Mouse (Mus musculus) macrophage (primary cell): ENCODE data around the gene Wtap. TPM values are rescaled to one million over a fixed set of nuclear protein-coding genes. Genes with fewer than 3 reads are reported as not detected.
"Not testable (repeated sequence)": the region's sequence is repeated elsewhere in the genome, so short reads cannot be mapped to it uniquely, and the experiment has no call there.

Source experiments
- H3K27ac ChIP-seq: fragments of 350-480 bp; formaldehyde crosslinking; 2 replicates; pipeline ENCODE4 v1.9.0; 2021
- H3K36me3 ChIP-seq: fragments of 350-480 bp; formaldehyde crosslinking; 2 replicates; pipeline ENCODE4 v1.9.0; 2021; ENCODE audit errors: inconsistent target
- H3K4me3 ChIP-seq: fragments of 350-480 bp; formaldehyde crosslinking; 2 replicates; pipeline ENCODE4 v1.9.0; 2021; ENCODE audit errors: inconsistent target
- H3K79me2 ChIP-seq: fragments of 350-480 bp; formaldehyde crosslinking; 2 replicates; pipeline ENCODE4 v1.9.0; 2021; ENCODE audit errors: inconsistent target
- WGBS: methylation state at CpG from one replicate; pipeline ENCODE4 v1.1.7; 2026; ENCODE audit warnings: inconsistent platforms; ENCODE audit not compliant: missing documents; 5-methylcytosine and 5-hydroxymethylcytosine counted together
- polyA plus RNA-seq: library from polyadenylated mRNA; stranded (reverse); fragments of 250-400 nt; gene quantifications from 3 replicates; pipeline ENCODE4 v1.2.4, GENCODE M21; 2018; ENCODE audit warnings: inconsistent platforms

The Wtap gene
- polyA plus RNA-seq, 1 experiment from 2014 or later = 118 TPM

DNA sequence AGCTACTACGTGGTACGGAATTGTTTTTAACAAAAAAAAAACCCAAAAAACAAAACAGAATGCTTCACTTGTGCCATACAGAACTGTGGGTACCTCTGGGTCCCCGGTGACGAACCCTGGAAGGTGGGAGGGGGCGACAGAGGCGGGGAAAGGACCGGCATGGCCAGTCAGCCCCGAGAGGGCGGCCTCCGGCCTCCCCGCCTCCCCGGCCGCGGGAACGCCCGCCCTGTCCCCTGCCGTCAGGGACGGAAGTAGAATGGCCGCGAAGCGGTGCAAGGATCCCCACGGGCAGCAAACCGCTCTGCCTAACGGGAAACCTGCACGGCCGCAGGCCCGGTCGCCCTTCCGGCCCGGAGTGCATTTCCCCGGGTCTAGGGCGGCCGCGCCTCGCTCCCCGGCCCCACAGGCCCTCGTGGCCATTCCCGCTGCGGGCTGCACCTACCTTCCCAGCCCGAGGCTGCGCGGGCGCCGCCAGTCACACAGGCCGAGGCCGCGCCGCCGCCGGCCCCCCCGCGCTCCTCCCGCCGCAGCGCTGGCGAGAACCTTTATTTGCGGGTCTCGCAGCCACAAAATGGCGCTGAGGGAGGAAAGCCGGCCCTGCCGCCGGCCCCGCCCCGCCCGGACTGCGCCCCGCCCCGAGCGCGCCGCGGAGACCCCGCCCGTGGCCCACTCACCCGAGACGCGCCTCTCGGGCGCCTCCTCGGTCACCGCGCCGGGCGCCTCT lies 2.2 kb downstream of the Wtap start:
- Histone ChIP-seq H3K79me2 (peaks cover 41% of the 10 kb centered on the region), H3K27ac (peak overlapping the region; percentile 87), H3K36me3 (no peaks in the 10 kb centered on the region), H3K4me3 (peak overlapping the region; percentile 77)
- under 1% methylated on average over 57 of the region's 84 CpGs for WGBS

- peak overlapping the region; percentile 87 for H3K27ac ChIP-seq
- under 1% methylated on average over 12 of the region's 12 CpGs for WGBS
- no peaks in the 10 kb centered on the region for H3K36me3 ChIP-seq
- peak overlapping the region; percentile 77 for H3K4me3 ChIP-seq
- peaks cover 47% of the 10 kb centered on the region for H3K79me2 ChIP-seq
Observed at GRCm38 (mm10) chr17:12991194-12991634, 2.8 kb downstream of the Wtap start.

DNA sequence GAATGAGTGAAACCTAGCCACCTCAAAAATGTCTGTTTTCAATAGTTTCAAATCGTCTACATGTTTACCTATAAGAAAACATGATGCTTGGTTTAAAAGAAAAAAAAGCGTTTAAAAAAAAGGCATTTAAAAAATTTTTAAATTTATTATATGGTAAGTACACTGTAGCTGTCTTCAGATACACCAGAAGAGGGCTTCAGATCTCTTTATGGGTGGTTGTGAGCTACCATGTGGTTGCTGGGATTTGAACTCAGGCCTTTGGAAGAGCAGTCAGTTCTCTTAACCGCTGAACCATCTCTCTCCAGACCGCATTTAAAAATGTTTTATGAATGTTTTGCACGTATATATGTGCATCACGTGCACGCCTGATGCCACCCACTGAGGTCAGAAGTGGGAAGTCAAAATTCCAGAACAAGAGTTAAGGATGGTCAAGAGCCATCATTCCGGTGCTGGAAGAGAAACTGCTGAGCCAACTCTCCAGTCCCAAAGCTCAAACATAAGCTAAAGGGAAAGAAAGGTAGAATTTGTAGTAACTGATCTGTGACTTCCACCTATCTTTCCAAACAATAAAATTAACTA lies 3.3 kb downstream of the Wtap start:
- H3K27ac ChIP-seq = peak overlapping the region; percentile 87
- H3K79me2 ChIP-seq = peaks cover 52% of the 10 kb centered on the region
- WGBS = 18% methylated on average over 8 of the region's 8 CpGs
- peak overlapping the region; percentile 77 for H3K4me3 ChIP-seq
- no peaks in the 10 kb centered on the region for H3K36me3 ChIP-seq

- Histone ChIP-seq H3K36me3 (peaks cover 20% of the 10 kb centered on the region; the same call in 1 of the 2 replicates), H3K79me2 (peaks cover 78% of the 10 kb centered on the region)
- not testable (repeated sequence) for H3K27ac ChIP-seq, H3K4me3 ChIP-seq
- 88% methylated on average over 7 of the region's 8 CpGs for WGBS
Observed at GRCm38 (mm10) chr17:12988096-12988495, 5.9 kb downstream of the Wtap start.

DNA sequence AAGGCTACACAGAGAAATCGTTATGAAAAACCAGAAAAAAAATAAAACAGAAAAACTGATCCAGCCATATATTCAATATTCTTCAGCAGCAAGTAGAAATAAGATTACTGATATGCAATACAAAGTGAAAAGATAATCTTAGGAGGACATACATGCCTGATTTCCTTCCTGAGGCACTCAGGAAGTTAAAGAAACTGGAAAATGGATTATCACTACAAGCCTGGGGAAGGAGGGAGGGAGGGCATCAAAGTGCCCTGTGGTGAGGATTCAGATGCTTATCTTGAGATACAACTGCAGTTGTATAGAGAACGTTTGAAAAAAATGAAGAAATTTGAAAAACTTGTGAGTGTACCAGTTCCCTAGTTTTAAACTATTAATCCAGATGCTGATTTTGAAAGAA lies 10.0 kb downstream of the Wtap start:
- H3K27ac ChIP-seq = no peak overlapping the region
- peaks cover 100% of the 10 kb centered on the region for H3K79me2 ChIP-seq
- WGBS = 33% methylated on average over 2 of the region's 2 CpGs
- peaks cover 52% of the 10 kb centered on the region; the same call in 1 of the 2 replicates for H3K36me3 ChIP-seq
- no peak overlapping the region for H3K4me3 ChIP-seq

DNA sequence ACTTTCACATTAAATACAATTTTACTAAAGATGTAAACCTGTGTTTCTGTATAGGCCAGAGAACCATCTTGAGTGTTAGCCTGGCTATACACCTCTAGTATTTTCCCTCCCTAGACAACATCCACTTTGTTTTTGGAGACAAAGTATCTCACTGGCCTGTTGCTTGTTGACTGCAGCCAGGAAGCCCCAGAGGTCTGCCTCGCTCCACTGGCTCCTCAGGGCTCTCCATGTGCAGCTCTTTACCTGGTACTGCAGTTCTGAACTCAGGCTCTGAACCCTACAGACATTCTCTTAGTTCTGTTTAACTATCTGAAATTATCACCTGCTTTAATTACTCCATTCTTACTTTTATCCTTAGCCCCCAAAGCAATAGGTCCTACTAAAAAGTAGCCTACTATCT lies 15.4 kb downstream of the Wtap start:
- H3K27ac ChIP-seq = no peak overlapping the region
- H3K79me2 ChIP-seq = peaks cover 82% of the 10 kb centered on the region
- H3K36me3 ChIP-seq = peaks cover 67% of the 10 kb centered on the region
- WGBS = 89% methylated on average over 1 of the region's 1 CpGs
- no peak overlapping the region for H3K4me3 ChIP-seq

- H3K4me3 ChIP-seq = no peak overlapping the region
- peaks cover 55% of the 10 kb centered on the region for H3K36me3 ChIP-seq
- H3K27ac ChIP-seq = no peak overlapping the region
- 92% methylated on average over 1 of the region's 2 CpGs for WGBS
- H3K79me2 ChIP-seq = peaks cover 75% of the 10 kb centered on the region
Observed at GRCm38 (mm10) chr17:12973851-12974250, 20.1 kb downstream of the Wtap start.

GRCm38 (mm10) chr17:12967173-12967572 lies 26.8 kb downstream of the Wtap start:
- H3K36me3 ChIP-seq = peaks cover 38% of the 10 kb centered on the region
- WGBS = 90% methylated on average over 2 of the region's 2 CpGs
- H3K27ac ChIP-seq = no peak overlapping the region
- H3K79me2 ChIP-seq = peaks cover 32% of the 10 kb centered on the region; the same call in 1 of the 2 replicates
- H3K4me3 ChIP-seq = no peak overlapping the region

GRCm38 (mm10) chr17:12963476-12963875 lies 30.5 kb downstream of the Wtap start:
- Histone ChIP-seq H3K36me3 (peaks cover 16% of the 10 kb centered on the region; the same call in 1 of the 2 replicates), H3K79me2 (no peaks in the 10 kb centered on the region), H3K4me3 (no peak overlapping the region), H3K27ac (no peak overlapping the region)
- 98% methylated on average over 3 of the region's 3 CpGs for WGBS

- Histone ChIP-seq H3K27ac (peak within 1 kb of the TSS; percentile 50), H3K36me3 (no peaks in the 10 kb centered on the region), H3K79me2 (no peaks in the 10 kb centered on the region), H3K4me3 (peak within 1 kb of the TSS; percentile 45)
- WGBS = 1% methylated on average over 42 of the region's 42 CpGs
Observed at GRCm38 (mm10) chr17:12960331-12960873, 33.6 kb downstream of the Wtap start, which contains the start of gene Acat2. Gene Acat2 (minus strand): TSS chr17:12960747.

DNA sequence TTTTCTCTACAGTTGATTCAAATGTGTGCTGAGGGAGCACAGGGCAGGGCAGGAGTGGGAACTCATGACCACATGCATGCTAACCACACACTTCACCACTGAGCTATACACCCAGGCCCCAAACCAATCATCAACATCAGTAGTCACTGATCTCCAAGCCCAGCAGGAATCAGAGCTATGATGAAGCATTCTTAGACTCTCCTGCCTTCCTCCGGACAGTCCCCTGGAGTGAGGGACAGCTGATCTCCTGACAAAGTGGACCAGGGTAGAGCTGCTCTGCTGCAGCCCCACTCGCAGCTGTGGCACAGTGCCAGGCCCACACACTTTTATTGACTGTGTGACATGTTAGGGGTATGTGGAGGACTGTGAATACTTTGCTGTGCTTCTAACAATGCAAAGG lies 34.6 kb downstream of the Wtap start:
- not testable (repeated sequence) for H3K36me3 ChIP-seq

DNA sequence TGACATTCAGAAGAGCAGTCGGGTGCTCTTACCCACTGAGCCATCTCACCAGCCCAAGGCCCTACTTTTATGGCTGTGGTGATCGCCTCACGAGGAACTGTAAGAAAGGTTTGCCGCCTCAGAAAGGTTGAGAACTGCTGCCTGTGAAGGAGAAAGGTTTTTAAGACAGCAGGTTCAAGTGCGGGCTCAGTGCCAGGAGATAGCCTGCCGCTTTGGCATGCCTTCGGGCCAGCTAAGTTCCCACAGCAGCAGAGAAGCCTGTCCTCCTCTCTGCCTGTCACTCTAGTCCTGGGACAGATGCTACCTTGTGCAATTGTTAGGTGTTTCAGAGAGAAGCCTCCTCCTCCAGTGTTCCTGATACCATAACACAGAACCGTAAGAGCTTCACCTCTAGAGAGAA lies 37.3 kb downstream of the Wtap start:
- no peak overlapping the region for H3K27ac ChIP-seq
- no peaks in the 10 kb centered on the region; the same call in 1 of the 2 replicates for H3K36me3 ChIP-seq
- H3K4me3 ChIP-seq = no peak overlapping the region
- 97% methylated on average over 8 of the region's 8 CpGs for WGBS
- H3K79me2 ChIP-seq = no peaks in the 10 kb centered on the region

More for the DNA sequence above, 34.6 kb downstream of the Wtap start:
- WGBS = no CpG with 5 or more reads among the region's 2 CpGs
- peak overlapping the region; percentile 5; the same call in 1 of the 2 replicates for H3K4me3 ChIP-seq
- not testable (repeated sequence) for H3K27ac ChIP-seq, H3K79me2 ChIP-seq

GRCm38 (mm10) chr17:12949669-12950068 lies 44.3 kb downstream of the Wtap start:
- Histone ChIP-seq H3K4me3 (no peak overlapping the region), H3K79me2 (no peaks in the 10 kb centered on the region), H3K27ac (no peak overlapping the region), H3K36me3 (peaks cover 8% of the 10 kb centered on the region; the same call in 1 of the 2 replicates)
- 98% methylated on average over 4 of the region's 5 CpGs for WGBS

- Histone ChIP-seq H3K36me3 (0 out of 2 replicates have a peak, but pooled peaks cover 4% of the 10 kb centered on the region), H3K27ac (no peak overlapping the region), H3K79me2 (no peaks in the 10 kb centered on the region), H3K4me3 (no peak overlapping the region)
- WGBS = 91% methylated on average over 6 of the region's 6 CpGs
Observed at GRCm38 (mm10) chr17:12942459-12943162, 51.4 kb downstream of the Wtap start.
